Mouse (Mus musculus) hindbrain, embryonic 16.5 days (tissue): ENCODE data around the gene Pcgf1. TPM values are rescaled to one million over a fixed set of nuclear protein-coding genes. Genes with fewer than 3 reads are reported as not detected.

Source experiments
- ATAC-seq: fragments of 200-750 bp; cut with Nextera tagmentation; 2 replicates; pipeline ENCODE4 v1.8.0; 2017; ENCODE audit warnings: moderate TSS enrichment, moderate library complexity
- H3K27ac ChIP-seq: fragments of 300-500 bp; sonication (generic); 2 replicates; pipeline ENCODE4 v1.5.1; 2014; ENCODE audit warnings: low read depth, mild to moderate bottlenecking, control low read depth, low read length, moderate library complexity
- H3K27me3 ChIP-seq: fragments of 300-500 bp; sonication (generic); replicated peaks from 2 replicates; pipeline ENCODE4 v1.6.1; 2014; ENCODE audit warnings: low read length; ENCODE audit not compliant: control insufficient read depth, insufficient read depth
- H3K36me3 ChIP-seq: fragments of 300-500 bp; sonication (generic); 2 replicates; pipeline ENCODE4 v1.6.1; 2014; ENCODE audit warnings: mild to moderate bottlenecking, low read length, moderate library complexity, mixed read lengths; ENCODE audit not compliant: control insufficient read depth, insufficient read depth
- H3K4me1 ChIP-seq: fragments of 300-500 bp; sonication (generic); 2 replicates; pipeline ENCODE4 v1.6.1; 2014; ENCODE audit warnings: low read depth, low read length; ENCODE audit not compliant: control insufficient read depth, insufficient read depth
- H3K4me2 ChIP-seq: fragments of 300-500 bp; sonication (generic); 2 replicates; pipeline ENCODE4 v1.6.1; 2014; ENCODE audit warnings: mild to moderate bottlenecking, low read length, control low read depth, moderate library complexity
- H3K4me3 ChIP-seq: fragments of 300-500 bp; sonication (generic); 2 replicates; pipeline ENCODE4 v1.5.1; 2014; ENCODE audit warnings: mild to moderate bottlenecking, low read length, control low read depth, moderate library complexity
- H3K9ac ChIP-seq: fragments of 300-500 bp; sonication (generic); 2 replicates; pipeline ENCODE4 v1.6.1; 2014; ENCODE audit warnings: low read depth, mild to moderate bottlenecking, control low read depth, low read length, moderate library complexity
- H3K9me3 ChIP-seq: fragments of 300-500 bp; sonication (generic); 2 replicates; pipeline ENCODE4 v1.6.1; 2014; ENCODE audit warnings: mild to moderate bottlenecking, low read length, moderate library complexity; ENCODE audit not compliant: control insufficient read depth
- WGBS: fragments of 180-500 bp; shearing (Covaris S2); extraction: QIAGEN DNeasy Blood & Tissue Kit; methylation state at CpG from one replicate; pipeline ENCODE4 v1.1.7; 2014; 5-methylcytosine and 5-hydroxymethylcytosine counted together
- polyA plus RNA-seq: library from polyadenylated mRNA; unstranded; fragments of >200 nt; fragmentation: Nextera tagmentation; extraction: Ambion mirVana; gene quantifications from 2 replicates; pipeline ENCODE4 v1.2.1, GENCODE M21; 2015

Gene Pcgf1
- polyA plus RNA-seq, 1 experiment from 2014 or later, result 48.8 TPM

DNA sequence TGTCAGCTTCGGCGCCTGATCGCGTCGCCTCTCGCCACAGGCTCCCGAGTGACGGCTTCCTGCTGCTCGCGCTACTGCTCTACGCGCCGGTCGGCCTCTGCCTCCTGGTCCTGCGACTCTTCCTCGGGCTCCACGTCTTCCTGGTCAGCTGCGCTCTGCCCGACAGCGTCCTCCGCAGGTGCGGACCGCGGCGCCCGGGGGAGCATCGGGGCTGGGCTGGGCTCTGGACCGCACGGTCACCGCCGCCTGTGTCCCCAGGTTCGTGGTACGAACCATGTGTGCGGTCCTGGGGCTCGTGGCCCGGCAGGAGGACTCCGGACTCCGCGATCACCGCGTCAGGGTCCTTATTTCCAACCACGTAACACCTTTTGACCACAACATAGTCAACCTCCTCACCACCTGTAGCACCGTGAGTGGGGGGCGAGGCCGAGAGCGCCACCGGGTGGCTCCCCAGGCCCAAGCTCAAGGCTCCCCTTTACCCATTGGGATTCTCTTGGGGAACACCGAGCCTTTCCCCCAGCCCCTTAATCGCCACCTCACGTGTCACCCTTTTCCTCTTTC, 22.7 kb upstream of the Pcgf1 start, which contains the start of gene Htra2:
Htra2 (minus strand) TSS at position 403 of the 561 bp plus-strand sequence.
- no peaks in the 10 kb centered on the region for H3K9me3 ChIP-seq
- H3K27me3 ChIP-seq, result no peaks in the 10 kb centered on the region
- peak within 1 kb of the TSS; percentile 88 for H3K27ac ChIP-seq
- H3K9ac ChIP-seq, result peak within 1 kb of the TSS; percentile 91
- H3K4me2 ChIP-seq, result peak within 1 kb of the TSS; percentile 88
- no peak; the same call in 1 of the 2 replicates for ATAC-seq
- WGBS, result 1% methylated on average over 50 of the region's 50 CpGs
- H3K4me1 ChIP-seq, result peaks cover 24% of the 10 kb centered on the region
- H3K36me3 ChIP-seq, result peaks cover 7% of the 10 kb centered on the region; the same call in 1 of the 2 replicates
- peak within 1 kb of the TSS; percentile 89 for H3K4me3 ChIP-seq

DNA sequence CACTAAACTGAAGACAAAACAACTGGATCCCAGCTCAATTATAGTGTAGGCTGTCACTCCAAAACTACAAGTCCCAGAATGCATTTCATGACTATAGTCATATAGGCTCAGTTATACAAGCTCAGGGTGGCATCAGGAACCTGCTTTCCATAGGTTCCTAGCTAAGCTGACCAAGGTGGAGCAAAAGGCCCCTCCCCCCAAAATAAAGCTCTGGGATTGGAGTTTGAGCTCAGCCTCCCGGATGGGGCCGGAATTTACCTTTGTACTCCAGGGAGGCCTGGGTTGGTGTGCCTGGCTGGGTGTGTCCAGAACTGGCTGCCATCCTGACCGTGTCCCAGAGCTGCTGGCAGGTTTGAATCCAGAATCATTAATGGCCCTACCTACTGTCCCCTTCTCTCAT, 19.9 kb upstream of the Pcgf1 start, which contains the start of gene Dqx1:
Dqx1 (plus strand) TSS at position 55 of the 400 bp plus-strand sequence.
- 60% methylated on average over 3 of the region's 3 CpGs for WGBS

DNA sequence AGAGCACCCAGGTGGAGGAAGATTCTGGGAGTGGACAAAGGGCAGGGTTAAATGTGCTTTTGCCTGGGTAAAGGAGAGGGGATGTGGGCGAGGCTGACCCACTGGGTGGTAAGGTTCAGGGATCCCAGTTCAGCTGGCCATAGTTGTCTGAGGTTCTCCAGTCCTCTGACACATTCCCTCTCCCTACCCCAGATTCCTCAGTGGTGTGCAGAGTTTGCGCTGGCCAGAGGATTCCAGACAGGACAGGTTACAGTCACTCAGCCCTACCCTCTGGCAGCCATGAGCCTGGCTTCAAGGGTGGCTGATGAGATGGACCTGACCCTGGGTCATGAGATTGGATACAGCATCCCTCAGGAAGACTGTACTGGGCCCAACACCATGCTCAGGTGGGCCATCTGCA, 18.9 kb upstream of the Pcgf1 start:
- Histone ChIP-seq H3K27ac (no peak overlapping the region), H3K4me3 (no peak overlapping the region), H3K9me3 (no peaks in the 10 kb centered on the region), H3K4me1 (peaks cover 13% of the 10 kb centered on the region), H3K36me3 (peaks cover 5% of the 10 kb centered on the region; the same call in 1 of the 2 replicates), H3K9ac (no peak overlapping the region), H3K4me2 (no peak overlapping the region), H3K27me3 (peaks cover 20% of the 10 kb centered on the region)
- WGBS, result 88% methylated on average over 2 of the region's 2 CpGs
- no peak for ATAC-seq

More for the DNA sequence above, 19.9 kb upstream of the Pcgf1 start, which contains the start of gene Dqx1:
- Histone ChIP-seq H3K36me3 (peaks cover 5% of the 10 kb centered on the region; the same call in 1 of the 2 replicates), H3K27ac (no peak within 1 kb of the TSS), H3K9me3 (no peaks in the 10 kb centered on the region), H3K4me2 (no peak within 1 kb of the TSS), H3K9ac (no peak within 1 kb of the TSS), H3K4me1 (peaks cover 19% of the 10 kb centered on the region), H3K27me3 (peaks cover 10% of the 10 kb centered on the region), H3K4me3 (no peak within 1 kb of the TSS)
- ATAC-seq, result no peak

DNA sequence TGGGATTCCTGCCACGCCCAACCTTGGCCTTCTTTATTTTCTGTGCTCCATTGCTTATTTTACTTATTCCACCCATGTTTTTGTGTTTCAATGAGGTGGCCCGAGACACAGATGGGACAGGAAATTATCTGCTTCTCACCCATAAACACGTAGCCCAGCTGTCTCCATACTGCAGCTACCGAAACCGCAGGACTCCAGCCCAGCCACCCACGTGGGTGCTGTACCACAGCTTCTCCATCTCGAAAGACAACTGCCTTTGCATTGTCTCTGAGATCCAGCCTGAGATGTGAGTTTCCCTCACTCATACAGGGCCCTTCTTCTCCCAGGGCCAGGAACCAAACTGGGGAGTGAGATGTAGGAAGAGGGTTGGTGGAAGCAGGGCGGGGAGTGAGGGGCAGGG, 11.7 kb upstream of the Pcgf1 start:
- Histone ChIP-seq H3K9me3 (no peaks in the 10 kb centered on the region), H3K27me3 (peaks cover 70% of the 10 kb centered on the region), H3K9ac (no peak overlapping the region), H3K4me3 (no peak overlapping the region), H3K4me2 (no peak overlapping the region), H3K36me3 (no peaks in the 10 kb centered on the region), H3K4me1 (peaks cover 7% of the 10 kb centered on the region; the same call in 1 of the 2 replicates), H3K27ac (no peak overlapping the region)
- 39% methylated on average over 8 of the region's 8 CpGs for WGBS
- ATAC-seq, result no peak

DNA sequence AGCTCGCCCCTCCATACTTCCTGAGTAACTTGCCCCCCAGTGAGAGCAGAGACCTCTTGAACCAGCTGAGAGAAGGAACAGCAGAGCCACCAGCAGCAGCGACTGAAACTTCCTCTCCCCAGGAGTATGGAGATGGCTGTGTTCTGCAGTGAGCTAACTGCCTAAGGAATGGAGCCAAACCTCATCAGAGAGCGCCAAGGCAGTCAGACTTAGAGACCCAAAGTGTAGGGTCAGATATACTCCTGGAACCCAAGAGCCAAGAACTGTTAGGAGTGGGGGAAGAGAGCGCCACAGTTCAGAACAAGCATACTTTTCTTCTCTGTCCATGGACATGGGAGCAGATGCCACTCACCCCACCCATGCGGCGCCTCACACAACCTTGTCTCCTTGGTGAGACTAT, 11.2 kb upstream of the Pcgf1 start:
- Histone ChIP-seq H3K4me3 (no peak overlapping the region), H3K27me3 (peaks cover 75% of the 10 kb centered on the region), H3K4me2 (no peak overlapping the region), H3K27ac (no peak overlapping the region), H3K36me3 (no peaks in the 10 kb centered on the region), H3K9ac (no peak overlapping the region), H3K9me3 (no peaks in the 10 kb centered on the region), H3K4me1 (peaks cover 7% of the 10 kb centered on the region; the same call in 1 of the 2 replicates)
- no peak for ATAC-seq
- WGBS, result 26% methylated on average over 6 of the region's 6 CpGs

DNA sequence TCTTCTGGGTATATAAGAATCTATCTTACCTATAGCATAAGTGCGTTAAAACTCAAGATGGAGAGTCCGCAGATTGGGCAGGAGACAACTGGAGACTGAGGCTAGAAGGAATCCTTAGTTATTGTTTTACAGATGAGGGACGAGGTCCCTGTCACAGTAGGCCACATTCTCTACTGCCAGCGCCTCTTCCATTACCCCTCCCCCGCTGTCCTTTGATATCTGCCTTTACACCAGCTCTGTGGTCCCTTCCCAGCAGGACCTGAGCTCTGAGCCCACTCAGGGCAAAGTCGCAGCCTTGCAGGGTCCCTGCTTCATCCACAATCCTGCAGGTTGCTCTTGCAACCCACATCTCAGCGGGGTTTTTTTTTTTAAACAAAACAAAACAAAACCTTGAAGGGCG, 9.4 kb upstream of the Pcgf1 start:
- no peak overlapping the region for H3K4me2 ChIP-seq
- H3K27ac ChIP-seq, result no peak overlapping the region

DNA sequence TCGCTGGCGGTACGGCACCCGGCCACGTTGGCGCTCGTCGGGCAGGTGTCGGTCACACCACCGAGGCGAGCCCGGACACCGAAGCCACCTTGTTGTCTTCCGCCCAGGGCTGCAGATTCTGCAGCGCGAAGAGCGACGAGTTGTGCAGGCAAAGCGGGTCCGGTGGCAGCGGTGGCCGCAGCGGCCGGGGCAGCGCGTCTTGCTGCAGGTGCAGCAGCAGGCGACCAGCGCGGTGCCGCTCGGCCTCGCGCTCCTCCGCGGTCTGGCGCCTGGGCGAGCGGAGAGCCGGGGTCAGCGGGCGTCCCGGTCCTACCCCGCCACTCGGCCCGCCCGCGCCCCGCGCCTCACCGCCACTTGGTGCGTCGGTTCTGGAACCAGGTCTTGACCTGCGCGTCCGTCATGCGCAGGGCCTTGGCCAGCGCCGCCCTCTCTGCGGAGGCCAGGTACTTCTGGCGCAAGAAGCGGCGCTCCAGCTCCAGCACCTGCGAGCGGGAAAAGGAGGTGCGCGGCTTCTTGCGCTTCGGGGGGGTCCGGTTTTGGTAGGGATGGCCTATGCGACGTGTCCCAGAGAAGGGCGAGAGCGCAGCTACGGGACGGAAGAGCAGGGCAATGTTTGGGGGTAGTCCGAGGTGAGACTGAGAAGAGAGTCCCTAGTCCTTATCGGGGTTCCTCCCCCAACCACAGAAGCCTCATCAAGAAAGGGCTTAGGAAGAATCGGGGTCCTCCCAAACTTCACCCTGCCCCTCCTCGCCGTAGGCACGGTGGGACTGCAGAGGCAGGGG, 8.8 kb upstream of the Pcgf1 start:
- Histone ChIP-seq H3K9me3 (no peaks in the 10 kb centered on the region), H3K27ac (no peak overlapping the region), H3K4me2 (peak overlapping the region; percentile 27), H3K36me3 (no peaks in the 10 kb centered on the region), H3K4me3 (peak overlapping the region; percentile 18; the same call in 1 of the 2 replicates), H3K9ac (no peak overlapping the region), H3K27me3 (peaks cover 71% of the 10 kb centered on the region), H3K4me1 (peaks cover 7% of the 10 kb centered on the region; the same call in 1 of the 2 replicates)
- under 1% methylated on average over 48 of the region's 81 CpGs for WGBS
- ATAC-seq, result no peak

More for the DNA sequence above, 9.4 kb upstream of the Pcgf1 start:
- Histone ChIP-seq H3K9me3 (no peaks in the 10 kb centered on the region), H3K36me3 (no peaks in the 10 kb centered on the region), H3K4me3 (no peak overlapping the region), H3K4me1 (peaks cover 7% of the 10 kb centered on the region; the same call in 1 of the 2 replicates), H3K9ac (no peak overlapping the region), H3K27me3 (peaks cover 72% of the 10 kb centered on the region)
- ATAC-seq, result no peak
- 2% methylated on average over 8 of the region's 8 CpGs for WGBS

DNA sequence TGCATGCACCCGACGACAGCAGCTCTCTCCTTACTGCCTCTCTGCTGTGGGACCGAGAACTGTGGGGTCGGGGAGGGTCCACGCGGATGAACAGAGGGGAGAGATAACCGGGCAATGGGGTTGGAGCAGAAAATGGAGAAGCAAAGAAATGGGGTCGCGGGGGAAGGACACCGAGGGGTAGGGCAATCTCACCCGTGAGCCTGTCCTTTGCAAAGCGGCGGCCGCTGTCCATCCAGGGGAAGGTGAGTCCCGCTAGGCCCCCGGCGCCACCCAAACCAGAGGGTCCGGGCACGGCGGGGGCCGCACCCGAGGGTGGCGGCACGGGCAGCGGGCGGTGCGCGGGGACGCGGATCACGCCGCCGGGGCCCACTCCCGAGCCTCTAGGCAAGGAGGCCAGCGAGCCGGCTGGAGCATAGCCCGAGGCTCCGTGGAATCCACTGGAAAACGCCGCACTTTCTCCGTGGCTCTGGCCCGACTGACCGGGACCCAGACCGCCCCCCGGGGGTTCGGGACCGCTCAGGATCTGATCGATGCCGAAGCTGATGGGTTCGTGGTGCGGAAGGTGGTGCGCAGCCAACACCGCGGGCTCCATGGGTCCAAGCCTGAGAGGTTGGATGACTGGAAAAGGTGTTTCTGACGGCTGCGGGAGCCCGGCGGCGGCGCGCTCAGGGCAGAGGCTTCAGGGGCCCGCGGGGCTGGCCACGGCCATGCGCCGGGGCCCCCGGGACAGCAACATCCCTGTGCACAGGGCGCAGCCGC, 8.0 kb upstream of the Pcgf1 start:
- Histone ChIP-seq H3K27ac (no peak overlapping the region), H3K36me3 (no peaks in the 10 kb centered on the region), H3K4me1 (peaks cover 7% of the 10 kb centered on the region; the same call in 1 of the 2 replicates), H3K27me3 (peaks cover 76% of the 10 kb centered on the region), H3K4me2 (no peak overlapping the region; the same call in 1 of the 2 replicates), H3K4me3 (peak overlapping the region; percentile 17; the same call in 1 of the 2 replicates), H3K9ac (no peak overlapping the region), H3K9me3 (no peaks in the 10 kb centered on the region)
- no peak for ATAC-seq
- WGBS, result under 1% methylated on average over 69 of the region's 69 CpGs

DNA sequence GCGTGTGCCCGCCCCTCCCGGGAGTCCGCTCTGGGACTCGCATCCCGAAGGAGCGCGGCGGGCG, 7.6 kb upstream of the Pcgf1 start, which contains the start of gene Tlx2:
Tlx2 (minus strand) TSS at position 47 of the 64 bp plus-strand sequence.
- WGBS, result 0% methylated on average over 10 of the region's 10 CpGs

More for the DNA sequence above, 7.6 kb upstream of the Pcgf1 start, which contains the start of gene Tlx2:
- ATAC-seq, result no peak
- H3K9me3 ChIP-seq, result no peaks in the 10 kb centered on the region
- no peaks in the 10 kb centered on the region for H3K36me3 ChIP-seq
- H3K27me3 ChIP-seq, result peaks cover 75% of the 10 kb centered on the region
- H3K4me1 ChIP-seq, result peaks cover 7% of the 10 kb centered on the region; the same call in 1 of the 2 replicates
- peak within 1 kb of the TSS; percentile 17; the same call in 1 of the 2 replicates for H3K4me3 ChIP-seq
- no peak within 1 kb of the TSS; the same call in 1 of the 2 replicates for H3K4me2 ChIP-seq
- H3K27ac ChIP-seq, result no peak within 1 kb of the TSS
- H3K9ac ChIP-seq, result no peak within 1 kb of the TSS
